Mouse (Mus musculus): ENCODE data around the gene Birc7.

DNA sequence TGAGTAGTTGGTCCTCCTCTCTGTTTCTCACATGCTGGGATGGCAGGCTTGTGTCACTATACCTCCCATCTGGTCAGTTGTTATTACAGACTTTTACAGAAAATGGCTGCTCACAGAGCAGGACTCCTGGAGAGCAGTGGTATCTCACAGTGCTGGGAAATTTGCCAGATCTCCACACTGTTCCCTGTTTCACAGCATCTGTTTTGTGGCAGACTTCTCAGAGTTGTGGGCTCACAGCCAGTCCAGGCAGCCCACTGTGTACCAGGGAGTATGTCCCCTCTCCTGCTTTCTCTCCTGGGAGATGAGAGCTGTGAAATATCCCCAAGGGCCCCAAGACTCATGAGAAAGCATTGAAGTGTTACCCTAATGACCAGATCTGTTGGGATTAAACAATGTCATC lies 13.0 kb downstream of the Birc7 start:
- no peak for TF ChIP-seq POLR2A (IDR thresholded peaks at IDR 0.05; ENCODE audit: borderline replicate concordance, insufficient read depth, low read length)
- TF ChIP-seq CTCF (IDR thresholded peaks at IDR 0.05; ENCODE audit: borderline replicate concordance, insufficient read depth, low read depth, low read length), result no peak

All from cerebellum, adult 2 months (tissue).